Mouse (Mus musculus): ENCODE measurements around the gene Cfap126. TPM values are rescaled to one million over a fixed set of nuclear protein-coding genes. Genes with fewer than 3 reads are reported as not detected.
A peak's percentile ranks its signal among the peaks of the same experiment; 100 is the strongest.

Gene Cfap126
- polyA plus RNA-seq, 1 experiment, result 11.3 TPM

- DNase-seq (ENCODE audit: low spot score), result no peak
Measured at GRCm38 (mm10) chr1:171096110-171096964, 17.4 kb upstream of the Cfap126 start.

GRCm38 (mm10) chr1:171097136-171097535 lies 16.6 kb upstream of the Cfap126 start:
- DNase-seq (ENCODE audit: low spot score), result no peak

GRCm38 (mm10) chr1:171097612-171098011 lies 16.1 kb upstream of the Cfap126 start:
- no peak for DNase-seq (ENCODE audit: low spot score)

GRCm38 (mm10) chr1:171101033-171101432 lies 12.7 kb upstream of the Cfap126 start:
- DNase-seq (ENCODE audit: low spot score), result no peak

GRCm38 (mm10) chr1:171101733-171102546 lies 11.8 kb upstream of the Cfap126 start:
- peak; percentile 88 for DNase-seq (ENCODE audit: low spot score)

GRCm38 (mm10) chr1:171102547-171103177 lies 11.1 kb upstream of the Cfap126 start:
- DNase-seq (ENCODE audit: low spot score), result peak; percentile 80

GRCm38 (mm10) chr1:171103179-171103840 lies 10.4 kb upstream of the Cfap126 start:
- DNase-seq (ENCODE audit: low spot score), result no peak

- no peak for DNase-seq (ENCODE audit: low spot score)
Measured at GRCm38 (mm10) chr1:171105226-171105625, 8.5 kb upstream of the Cfap126 start.

- DNase-seq (ENCODE audit: low spot score), result no peak
Measured at GRCm38 (mm10) chr1:171109620-171110019, 4.1 kb upstream of the Cfap126 start.

GRCm38 (mm10) chr1:171110659-171111019 lies 3.1 kb upstream of the Cfap126 start:
- DNase-seq (ENCODE audit: low spot score), result no peak

GRCm38 (mm10) chr1:171111020-171111780 lies 2.5 kb upstream of the Cfap126 start:
- peak; percentile 91 for DNase-seq (ENCODE audit: low spot score)

GRCm38 (mm10) chr1:171111781-171112575 lies 1.7 kb upstream of the Cfap126 start:
- DNase-seq (ENCODE audit: low spot score), result no peak

GRCm38 (mm10) chr1:171112986-171113385 lies 732 bp upstream of the Cfap126 start:
- DNase-seq (ENCODE audit: low spot score), result no peak

GRCm38 (mm10) chr1:171116280-171116679 lies 2.6 kb downstream of the Cfap126 start:
- no peak for DNase-seq (ENCODE audit: low spot score)

- no peak for DNase-seq (ENCODE audit: low spot score)
Measured at GRCm38 (mm10) chr1:171118269-171118684, 4.6 kb downstream of the Cfap126 start.

GRCm38 (mm10) chr1:171118996-171119395 lies 5.3 kb downstream of the Cfap126 start:
- DNase-seq (ENCODE audit: low spot score), result no peak

GRCm38 (mm10) chr1:171119405-171119804 lies 5.7 kb downstream of the Cfap126 start:
- no peak for DNase-seq (ENCODE audit: low spot score)

GRCm38 (mm10) chr1:171120893-171121292 lies 7.2 kb downstream of the Cfap126 start:
- no peak for DNase-seq (ENCODE audit: low spot score)

- no peak for DNase-seq (ENCODE audit: low spot score)
Measured at GRCm38 (mm10) chr1:171121839-171122238, 8.1 kb downstream of the Cfap126 start.

GRCm38 (mm10) chr1:171122932-171123331 lies 9.2 kb downstream of the Cfap126 start:
- DNase-seq (ENCODE audit: low spot score), result no peak
